Mouse (Mus musculus): ENCODE measurements around the gene Ggnbp2.

Gene Ggnbp2

DNA sequence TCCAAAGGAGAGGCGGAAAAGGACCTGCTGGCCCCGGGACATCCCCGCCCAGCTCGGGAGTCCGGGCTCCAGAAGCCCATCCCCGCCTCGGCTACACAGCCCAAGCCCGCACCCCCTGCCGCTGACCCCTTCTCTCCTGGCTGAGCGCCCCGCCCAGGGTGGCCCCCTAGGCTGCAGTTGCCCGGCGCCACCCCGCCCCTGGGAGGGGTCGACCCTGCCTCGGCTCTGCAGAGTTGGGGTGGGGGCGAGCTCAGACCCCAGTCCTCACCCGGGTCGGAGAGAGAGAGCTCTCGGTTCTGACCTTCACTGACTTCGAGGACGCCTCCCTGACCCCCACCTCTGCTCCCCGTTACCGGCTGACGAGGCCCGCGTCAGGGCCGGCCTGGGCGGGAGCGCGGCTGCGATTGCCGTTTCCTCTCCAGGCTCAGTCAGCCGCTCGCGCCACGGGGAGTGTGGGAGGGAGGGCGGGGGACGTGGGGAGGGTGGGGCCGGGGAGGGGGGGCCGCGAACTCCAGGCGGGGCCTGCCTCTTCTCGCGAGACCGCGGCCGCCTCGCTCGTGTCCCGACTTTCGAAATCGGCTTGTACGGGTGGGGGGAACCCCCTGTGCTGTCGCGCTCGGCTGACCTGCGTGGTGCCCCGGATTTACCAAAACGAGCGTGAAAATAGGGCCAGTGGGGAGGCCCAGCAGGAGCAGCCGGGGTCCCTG is at the start of gene Ggnbp2:
Gene Ggnbp2, minus strand, starts transcription at position 481 of the 707 bp plus-strand sequence.
- under 1% methylated on average over 52 of the region's 62 CpGs for WGBS

DNA sequence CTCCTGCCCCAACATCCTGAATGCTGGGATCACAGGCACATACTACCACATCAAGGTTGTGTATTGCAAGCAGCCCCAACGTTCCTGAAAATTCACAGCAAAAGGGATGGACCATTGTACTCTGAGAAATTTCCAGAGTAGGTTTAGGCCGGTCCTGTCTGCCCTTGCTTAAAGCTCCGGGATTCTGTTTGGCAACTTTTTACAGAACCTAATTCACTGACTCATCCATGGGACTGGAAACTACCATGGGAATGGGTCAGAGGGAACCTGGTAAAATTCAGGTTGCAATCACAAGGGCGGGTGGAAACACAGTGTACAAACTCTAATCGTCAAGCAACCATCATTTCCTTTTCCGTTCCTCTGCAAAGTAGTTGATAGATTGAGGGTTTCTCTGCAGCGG is 49.3 kb upstream of the Ggnbp2 start:
- WGBS, result 69% methylated on average over 7 of the region's 7 CpGs

DNA sequence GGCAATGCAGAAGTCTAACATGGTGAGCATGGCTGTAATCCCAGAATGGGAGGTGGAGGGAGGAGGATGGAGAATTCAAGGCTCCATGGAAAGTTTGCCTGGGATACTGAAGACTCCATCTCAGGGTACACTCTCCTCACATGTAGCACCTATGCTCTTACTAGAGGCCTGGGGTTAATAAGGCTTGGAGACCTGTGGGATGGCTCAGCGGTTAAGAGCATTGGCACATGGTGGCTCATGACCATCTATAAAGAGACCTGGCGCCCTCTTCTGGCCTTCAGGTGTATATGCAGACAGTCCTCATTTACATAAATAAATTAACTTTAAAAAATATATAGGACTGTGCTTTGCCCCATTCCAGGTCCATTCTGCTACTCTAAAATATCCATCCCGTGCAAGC is 48.7 kb upstream of the Ggnbp2 start:
- WGBS, result 30% methylated on average over 3 of the region's 3 CpGs

DNA sequence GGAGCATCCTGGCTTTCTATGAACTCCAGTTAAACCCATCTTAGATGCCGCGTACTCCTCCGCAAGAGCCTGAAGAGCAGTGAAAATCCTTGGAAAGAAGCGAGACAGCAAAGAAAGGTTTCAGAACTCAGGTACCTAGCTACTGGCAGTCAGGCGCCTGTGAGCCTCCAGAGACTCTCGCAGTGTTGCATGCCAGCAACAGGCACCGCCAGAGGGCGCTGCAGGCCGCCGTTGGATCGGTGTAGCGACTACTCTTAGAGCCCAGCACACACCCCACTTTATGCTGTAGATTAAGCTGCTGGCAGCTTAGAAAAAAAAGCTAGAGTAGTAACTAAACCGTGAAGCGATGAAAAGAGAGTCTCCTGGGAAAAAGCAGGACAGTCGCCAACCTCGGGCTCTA is 47.8 kb upstream of the Ggnbp2 start:
- WGBS, result 5% methylated on average over 16 of the region's 16 CpGs

GRCm38 (mm10) chr11:84916703-84917300 is 46.2 kb upstream of the Ggnbp2 start:
- 55% methylated on average over 7 of the region's 7 CpGs for WGBS

DNA sequence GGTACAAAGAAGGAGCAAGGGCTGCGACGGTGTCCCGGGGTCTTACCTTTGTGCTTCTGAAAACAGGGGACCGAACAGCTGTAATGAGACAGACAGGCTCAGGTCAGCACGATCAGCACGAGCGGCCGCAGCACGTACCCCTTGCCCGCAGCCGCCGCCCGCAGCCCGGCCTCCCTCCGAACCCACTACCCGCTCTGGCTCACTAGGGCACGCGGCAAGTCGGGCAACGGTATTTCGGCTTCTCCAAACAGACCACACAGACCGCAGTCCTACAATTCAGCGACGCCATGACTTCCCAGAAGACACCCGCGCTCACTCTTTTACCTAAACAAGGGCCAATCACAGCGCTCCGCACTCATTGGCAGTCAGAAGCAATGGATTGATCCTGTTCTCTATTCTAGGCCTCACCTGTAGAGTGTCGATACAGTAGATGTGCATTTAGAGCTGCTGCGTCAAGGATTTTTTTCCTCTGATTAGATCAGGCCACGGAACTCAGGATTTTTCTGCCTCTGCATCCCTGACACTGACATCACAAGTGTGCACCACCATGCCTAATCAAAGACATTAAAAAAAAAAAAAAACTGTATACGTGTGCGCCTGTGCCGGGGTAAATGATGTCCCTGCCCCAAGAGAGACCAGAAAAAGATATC is 45.6 kb upstream of the Ggnbp2 start, which contains the start of gene Znhit3:
Gene Znhit3, minus strand, starts transcription at position 314 of the 650 bp plus-strand sequence.
- WGBS, result 2% methylated on average over 34 of the region's 34 CpGs

- WGBS, result 82% methylated on average over 5 of the region's 5 CpGs
Observed at GRCm38 (mm10) chr11:84914673-84915072, 44.1 kb upstream of the Ggnbp2 start.

- WGBS, result 41% methylated on average over 4 of the region's 4 CpGs
Observed at GRCm38 (mm10) chr11:84910411-84910810, 39.8 kb upstream of the Ggnbp2 start.

GRCm38 (mm10) chr11:84908480-84908879 is 37.9 kb upstream of the Ggnbp2 start:
- WGBS, result 65% methylated on average over 6 of the region's 6 CpGs

GRCm38 (mm10) chr11:84907081-84907480 is 36.5 kb upstream of the Ggnbp2 start:
- WGBS, result 66% methylated on average over 3 of the region's 3 CpGs

- WGBS, result 46% methylated on average over 9 of the region's 9 CpGs
Observed at GRCm38 (mm10) chr11:84904597-84905144, 34.1 kb upstream of the Ggnbp2 start.

DNA sequence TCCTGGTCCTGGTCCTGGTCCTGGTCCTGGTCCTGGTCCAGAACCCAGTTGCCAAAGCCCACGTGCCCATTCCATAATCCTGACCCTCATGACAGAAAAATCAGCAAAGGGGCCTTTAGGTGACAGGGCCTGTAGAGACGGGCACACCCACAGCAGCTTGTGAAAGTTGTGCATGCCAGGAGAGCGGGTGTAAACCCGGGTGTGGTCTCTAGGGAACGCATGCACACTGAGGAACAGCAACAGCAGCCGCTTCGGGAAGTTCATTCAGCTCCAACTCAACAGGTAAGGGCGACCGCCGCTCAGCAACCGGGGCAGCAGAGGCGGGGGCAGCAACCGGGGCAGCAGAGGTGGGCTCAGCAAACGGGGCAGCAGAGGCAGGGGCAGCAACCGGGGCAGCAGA is 22.5 kb upstream of the Ggnbp2 start:
- 91% methylated on average over 14 of the region's 15 CpGs for WGBS

GRCm38 (mm10) chr11:84891705-84892104 is 21.1 kb upstream of the Ggnbp2 start:
- WGBS, result 91% methylated on average over 7 of the region's 7 CpGs

DNA sequence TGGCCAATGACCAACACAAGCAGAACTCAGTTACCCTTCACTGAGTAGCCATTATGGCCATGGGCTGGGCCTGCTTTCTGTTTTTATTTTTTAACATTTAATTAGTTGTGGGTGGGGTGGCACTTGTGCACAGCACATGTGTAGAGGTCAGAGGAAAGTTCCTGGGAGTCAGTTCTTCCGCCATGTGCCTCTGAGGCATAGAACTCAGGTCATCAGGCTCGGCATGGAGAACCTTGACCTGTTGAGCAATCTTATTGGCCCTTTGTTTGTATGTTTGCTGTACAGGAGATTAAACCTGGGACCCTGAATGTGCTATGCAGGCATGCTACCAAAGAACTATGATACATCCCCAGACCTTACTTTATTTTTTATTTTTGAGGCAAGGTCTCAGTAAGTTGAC is 18.9 kb upstream of the Ggnbp2 start:
- 96% methylated on average over 2 of the region's 2 CpGs for WGBS

GRCm38 (mm10) chr11:84888025-84888424 is 17.4 kb upstream of the Ggnbp2 start:
- WGBS, result 97% methylated on average over 8 of the region's 8 CpGs

DNA sequence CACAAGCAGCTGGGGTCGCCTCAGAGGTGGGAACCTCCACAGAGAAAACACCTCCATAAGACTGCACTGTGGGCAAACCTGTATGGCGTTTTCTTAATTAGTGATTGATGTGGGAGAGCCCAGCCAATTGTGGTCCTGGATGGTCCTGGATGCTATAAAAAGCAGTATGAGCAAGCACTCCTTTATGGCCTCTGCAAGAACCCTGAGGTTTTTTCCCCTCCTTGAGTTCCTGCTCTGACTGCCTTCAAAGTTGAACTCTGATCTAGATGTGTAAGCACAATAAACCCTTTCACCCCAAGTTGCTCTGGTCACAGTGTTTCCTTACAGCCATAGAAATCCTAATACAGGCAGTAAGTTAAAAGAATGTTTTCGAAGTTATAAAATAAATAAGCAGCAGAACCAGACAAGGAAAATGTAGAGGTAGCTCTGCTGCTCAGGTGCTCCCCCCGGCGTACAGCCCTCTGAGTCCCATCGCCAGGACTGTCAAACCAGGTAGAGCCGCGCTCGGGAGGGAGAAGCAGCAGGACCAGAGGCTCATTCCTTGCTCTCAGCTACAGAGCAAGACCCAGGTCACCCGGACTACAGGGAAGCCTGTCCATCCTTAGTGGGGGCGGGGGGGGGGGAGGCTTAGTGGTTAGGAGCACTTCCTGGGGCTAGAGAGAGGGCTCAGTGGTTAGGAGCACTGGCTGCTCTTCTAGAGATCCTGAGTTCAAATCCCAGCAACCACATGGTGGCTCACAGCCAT is 16.3 kb upstream of the Ggnbp2 start:
- 89% methylated on average over 11 of the region's 11 CpGs for WGBS

DNA sequence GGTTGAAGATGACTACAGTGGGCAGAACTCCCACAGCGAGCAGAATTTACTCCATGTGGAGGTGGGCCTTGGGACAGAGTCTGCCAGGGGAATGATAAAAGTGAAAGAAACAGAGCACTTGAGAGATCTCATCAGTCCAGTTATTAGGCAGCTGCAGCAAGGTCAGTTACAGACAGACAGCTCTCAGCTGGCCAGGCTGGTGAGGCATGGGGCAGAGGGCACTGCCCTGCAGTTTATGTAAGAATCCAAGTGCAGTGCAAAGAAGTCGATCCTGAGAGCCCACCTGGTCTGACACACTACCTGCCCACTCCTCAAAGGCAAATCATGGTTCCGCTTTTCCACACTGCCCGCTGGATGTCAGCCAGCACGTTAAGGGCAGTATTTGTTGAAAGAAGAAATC is 15.6 kb upstream of the Ggnbp2 start:
- WGBS, result 77% methylated on average over 5 of the region's 5 CpGs

DNA sequence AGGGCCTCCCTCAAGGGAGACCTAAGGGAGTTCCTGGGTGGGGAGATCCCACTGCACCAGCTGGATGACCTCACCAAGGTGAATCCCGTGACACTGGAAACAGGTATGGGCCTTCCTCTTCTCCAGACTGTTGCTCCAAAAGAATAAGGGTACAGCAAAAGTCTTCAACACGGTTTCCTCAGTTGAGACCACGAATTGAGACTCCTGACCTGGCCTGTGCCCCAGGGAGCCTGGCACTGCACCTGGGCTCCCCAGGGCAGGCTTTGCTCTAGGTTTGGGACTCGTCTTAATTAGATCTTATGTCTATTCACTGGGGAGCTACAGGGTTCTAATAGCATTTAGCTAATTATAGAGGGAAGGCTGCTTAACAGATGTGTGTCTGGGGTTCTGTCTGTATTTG is 14.6 kb upstream of the Ggnbp2 start:
- 78% methylated on average over 4 of the region's 4 CpGs for WGBS

DNA sequence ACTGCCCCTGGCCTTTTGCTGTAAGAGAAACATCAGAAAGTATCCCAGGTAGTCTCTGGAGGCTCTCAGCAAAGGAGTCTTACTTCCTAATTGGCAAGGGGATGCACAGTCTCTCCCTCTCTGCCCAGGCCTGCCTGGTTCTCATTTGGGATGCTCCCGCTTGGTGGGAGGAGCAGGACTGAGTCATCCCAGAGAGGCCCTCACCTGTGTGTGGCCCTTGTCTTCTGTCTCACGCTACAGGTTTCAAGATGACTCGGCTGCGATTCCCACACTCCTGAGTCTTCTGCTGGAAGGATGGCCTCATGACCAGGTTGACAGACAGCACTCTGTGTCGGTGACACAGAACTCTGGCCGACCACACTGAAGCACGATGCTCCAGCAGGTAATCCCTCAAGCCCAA is 11.7 kb upstream of the Ggnbp2 start:
- WGBS, result 97% methylated on average over 7 of the region's 7 CpGs

DNA sequence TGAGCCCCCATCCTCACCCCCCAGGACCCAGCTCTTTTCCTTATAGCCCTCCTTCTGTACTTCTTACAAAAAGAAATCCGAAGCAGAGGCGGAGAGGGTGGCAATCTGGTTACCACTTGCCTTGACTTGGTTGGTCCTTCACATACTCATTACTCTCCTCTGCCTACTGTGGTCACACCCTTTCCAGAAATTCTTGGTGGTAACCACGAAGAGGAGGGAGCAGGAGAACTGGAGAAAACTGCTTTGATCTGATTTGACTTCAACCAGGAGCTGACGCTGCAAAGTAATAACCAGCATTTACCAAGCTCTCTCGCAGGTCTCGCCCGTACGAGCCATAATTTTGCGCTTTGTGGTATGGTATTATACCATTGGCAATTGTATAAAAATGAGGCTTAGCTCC is 10.4 kb upstream of the Ggnbp2 start:
- WGBS, result 57% methylated on average over 9 of the region's 9 CpGs

GRCm38 (mm10) chr11:84880465-84880961 is 9.9 kb upstream of the Ggnbp2 start:
- WGBS, result under 1% methylated on average over 24 of the region's 24 CpGs
